Mouse (Mus musculus): ENCODE results near the gene Gm19402. TPM values are rescaled to one million over a fixed set of nuclear protein-coding genes. Genes with fewer than 3 reads are reported as not detected.

Gene Gm19402
- total and polyA plus RNA-seq, 2 experiments = not detected

- Histone ChIP-seq H3K4me3 (ENCODE audit: insufficient read depth, low read depth, low read length) (no peak overlapping the region), H3K36me3 (ENCODE audit: control insufficient read depth, insufficient read depth, low read length) (no peaks in the 10 kb centered on the region), H3K79me2 (ENCODE audit: control insufficient read depth, insufficient read depth, low read length) (no peaks in the 10 kb centered on the region), H3K27me3 (ENCODE audit: control insufficient read depth, insufficient read depth, low read length) (no peaks in the 10 kb centered on the region), H3K27ac (replicated peaks; ENCODE audit: insufficient read depth, low read depth, low read length) (no peak overlapping the region), H3K4me1 (ENCODE audit: control insufficient read depth, insufficient read depth, low read length) (no peaks in the 10 kb centered on the region), H3K9ac (ENCODE audit: low read depth, low read length) (no peak overlapping the region)
- WGBS = 53% methylated on average over 43 of the region's 43 CpGs
- DNase-seq (ENCODE audit: extremely low read depth, low read depth, low spot score) = no peak
- TF ChIP-seq CTCF (IDR thresholded peaks at IDR 0.05; ENCODE audit: low read depth, low read length) (no peak), POLR2A (IDR thresholded peaks at IDR 0.05; ENCODE audit: extremely low read depth, insufficient read depth, low read length) (no peak)
Observed at GRCm38 (mm10) chr10:77663949-77664665, 26.4 kb downstream of the Gm19402 start.

- Histone ChIP-seq H3K36me3 (ENCODE audit: control insufficient read depth, insufficient read depth, low read length) (no peaks in the 10 kb centered on the region), H3K9ac (ENCODE audit: low read depth, low read length) (no peak overlapping the region), H3K27me3 (ENCODE audit: control insufficient read depth, insufficient read depth, low read length) (no peaks in the 10 kb centered on the region), H3K4me1 (ENCODE audit: control insufficient read depth, insufficient read depth, low read length) (no peaks in the 10 kb centered on the region), H3K4me3 (ENCODE audit: insufficient read depth, low read depth, low read length) (no peak overlapping the region), H3K79me2 (ENCODE audit: control insufficient read depth, insufficient read depth, low read length) (no peaks in the 10 kb centered on the region), H3K27ac (replicated peaks; ENCODE audit: insufficient read depth, low read depth, low read length) (no peak overlapping the region)
- TF ChIP-seq POLR2A (IDR thresholded peaks at IDR 0.05; ENCODE audit: extremely low read depth, insufficient read depth, low read length) = no peak
- no peak for TF ChIP-seq CTCF (IDR thresholded peaks at IDR 0.05; ENCODE audit: low read depth, low read length)
- no peak for DNase-seq (ENCODE audit: extremely low read depth, low read depth, low spot score)
- 66% methylated on average over 15 of the region's 15 CpGs for WGBS
Observed at GRCm38 (mm10) chr10:77658286-77658994, 32.1 kb downstream of the Gm19402 start.

GRCm38 (mm10) chr10:77652046-77652445 lies 38.5 kb downstream of the Gm19402 start:
- Histone ChIP-seq H3K4me3 (ENCODE audit: insufficient read depth, low read depth, low read length) (no peak overlapping the region), H3K79me2 (ENCODE audit: control insufficient read depth, insufficient read depth, low read length) (no peaks in the 10 kb centered on the region), H3K36me3 (ENCODE audit: control insufficient read depth, insufficient read depth, low read length) (no peaks in the 10 kb centered on the region), H3K9ac (ENCODE audit: low read depth, low read length) (no peak overlapping the region), H3K27ac (replicated peaks; ENCODE audit: insufficient read depth, low read depth, low read length) (no peak overlapping the region), H3K27me3 (ENCODE audit: control insufficient read depth, insufficient read depth, low read length) (no peaks in the 10 kb centered on the region), H3K4me1 (ENCODE audit: control insufficient read depth, insufficient read depth, low read length) (no peaks in the 10 kb centered on the region)
- WGBS = 93% methylated on average over 9 of the region's 9 CpGs
- TF ChIP-seq CTCF (IDR thresholded peaks at IDR 0.05; ENCODE audit: low read depth, low read length) (no peak), POLR2A (IDR thresholded peaks at IDR 0.05; ENCODE audit: extremely low read depth, insufficient read depth, low read length) (no peak)
- no peak for DNase-seq (ENCODE audit: extremely low read depth, low read depth, low spot score)

- peaks cover 16% of the 10 kb centered on the region for H3K36me3 ChIP-seq (ENCODE audit: control insufficient read depth, insufficient read depth, low read length)
- 85% methylated on average over 8 of the region's 8 CpGs for WGBS
- no peak overlapping the region for H3K9ac ChIP-seq (ENCODE audit: low read depth, low read length)
- H3K4me3 ChIP-seq (ENCODE audit: insufficient read depth, low read depth, low read length) = no peak overlapping the region
- no peak overlapping the region for H3K27ac ChIP-seq (replicated peaks; ENCODE audit: insufficient read depth, low read depth, low read length)
- no peaks in the 10 kb centered on the region for H3K27me3 ChIP-seq (ENCODE audit: control insufficient read depth, insufficient read depth, low read length)
- DNase-seq (ENCODE audit: extremely low read depth, low read depth, low spot score) = no peak
- H3K79me2 ChIP-seq (ENCODE audit: control insufficient read depth, insufficient read depth, low read length) = no peaks in the 10 kb centered on the region
- TF ChIP-seq CTCF (IDR thresholded peaks at IDR 0.05; ENCODE audit: low read depth, low read length) = no peak
- TF ChIP-seq POLR2A (IDR thresholded peaks at IDR 0.05; ENCODE audit: extremely low read depth, insufficient read depth, low read length) = no peak
- no peaks in the 10 kb centered on the region for H3K4me1 ChIP-seq (ENCODE audit: control insufficient read depth, insufficient read depth, low read length)
Observed at GRCm38 (mm10) chr10:77647901-77648300, 42.7 kb downstream of the Gm19402 start.

GRCm38 (mm10) chr10:77647461-77647860 lies 43.1 kb downstream of the Gm19402 start:
- Histone ChIP-seq H3K79me2 (ENCODE audit: control insufficient read depth, insufficient read depth, low read length) (no peaks in the 10 kb centered on the region), H3K27ac (replicated peaks; ENCODE audit: insufficient read depth, low read depth, low read length) (no peak overlapping the region), H3K36me3 (ENCODE audit: control insufficient read depth, insufficient read depth, low read length) (peaks cover 16% of the 10 kb centered on the region), H3K4me3 (ENCODE audit: insufficient read depth, low read depth, low read length) (no peak overlapping the region), H3K4me1 (ENCODE audit: control insufficient read depth, insufficient read depth, low read length) (no peaks in the 10 kb centered on the region), H3K27me3 (ENCODE audit: control insufficient read depth, insufficient read depth, low read length) (no peaks in the 10 kb centered on the region), H3K9ac (ENCODE audit: low read depth, low read length) (no peak overlapping the region)
- no peak for DNase-seq (ENCODE audit: extremely low read depth, low read depth, low spot score)
- TF ChIP-seq CTCF (IDR thresholded peaks at IDR 0.05; ENCODE audit: low read depth, low read length) (no peak), POLR2A (IDR thresholded peaks at IDR 0.05; ENCODE audit: extremely low read depth, insufficient read depth, low read length) (no peak)
- WGBS = 81% methylated on average over 1 of the region's 1 CpGs

GRCm38 (mm10) chr10:77645571-77645970 lies 45.0 kb downstream of the Gm19402 start:
- no peak for DNase-seq (ENCODE audit: extremely low read depth, low read depth, low spot score)
- no peaks in the 10 kb centered on the region for H3K27me3 ChIP-seq (ENCODE audit: control insufficient read depth, insufficient read depth, low read length)
- peaks cover 28% of the 10 kb centered on the region for H3K36me3 ChIP-seq (ENCODE audit: control insufficient read depth, insufficient read depth, low read length)
- no peak overlapping the region for H3K27ac ChIP-seq (replicated peaks; ENCODE audit: insufficient read depth, low read depth, low read length)
- TF ChIP-seq POLR2A (IDR thresholded peaks at IDR 0.05; ENCODE audit: extremely low read depth, insufficient read depth, low read length) (no peak), CTCF (IDR thresholded peaks at IDR 0.05; ENCODE audit: low read depth, low read length) (no peak)
- no peaks in the 10 kb centered on the region for H3K79me2 ChIP-seq (ENCODE audit: control insufficient read depth, insufficient read depth, low read length)
- H3K4me3 ChIP-seq (ENCODE audit: insufficient read depth, low read depth, low read length) = no peak overlapping the region
- H3K9ac ChIP-seq (ENCODE audit: low read depth, low read length) = no peak overlapping the region
- no peaks in the 10 kb centered on the region for H3K4me1 ChIP-seq (ENCODE audit: control insufficient read depth, insufficient read depth, low read length)
- 95% methylated on average over 5 of the region's 5 CpGs for WGBS

All from liver, adult 2 months (tissue).